Mouse (Mus musculus) lung, embryonic 15.5 days (tissue): ENCODE measurements around the gene Cd59b. TPM values are rescaled to one million over a fixed set of nuclear protein-coding genes. Genes with fewer than 3 reads are reported as not detected.
"Not testable (repeated sequence)": the region's sequence is repeated elsewhere in the genome, so short reads cannot be mapped to it uniquely, and the experiment has no call there.

ENCODE experiments used
- ATAC-seq: fragments of 200-750 bp; cut with Nextera tagmentation; 2 replicates; pipeline ENCODE4 v1.8.0; 2017; ENCODE audit warnings: moderate number of reproducible peaks, borderline replicate concordance; ENCODE audit not compliant: low FRiP score, low TSS enrichment; ENCODE audit errors: extremely low read depth
- H3K27ac ChIP-seq: fragments of 300-500 bp; sonication (generic); 2 replicates; pipeline ENCODE4 v1.5.1; 2015; ENCODE audit warnings: moderate library complexity, mild to moderate bottlenecking, inconsistent platforms
- H3K27me3 ChIP-seq: fragments of 300-500 bp; sonication (generic); 2 replicates; pipeline ENCODE4 v1.6.1; 2015; ENCODE audit warnings: inconsistent platforms
- H3K36me3 ChIP-seq: fragments of 300-500 bp; sonication (generic); 2 replicates; pipeline ENCODE4 v1.6.1; 2015; ENCODE audit warnings: inconsistent platforms
- H3K4me1 ChIP-seq: fragments of 300-500 bp; sonication (generic); 2 replicates; pipeline ENCODE4 v1.6.1; 2015; ENCODE audit warnings: inconsistent platforms
- H3K4me2 ChIP-seq: fragments of 300-500 bp; sonication (generic); 2 replicates; pipeline ENCODE4 v1.6.1; 2015; ENCODE audit warnings: inconsistent platforms, mild to moderate bottlenecking, moderate library complexity
- H3K4me3 ChIP-seq: fragments of 300-500 bp; sonication (generic); 2 replicates; pipeline ENCODE4 v1.5.1; 2015; ENCODE audit warnings: mild to moderate bottlenecking, inconsistent platforms
- H3K9ac ChIP-seq: fragments of 300-500 bp; sonication (generic); 2 replicates; pipeline ENCODE4 v1.6.1; 2015; ENCODE audit warnings: inconsistent platforms
- H3K9me3 ChIP-seq: fragments of 300-500 bp; sonication (generic); 2 replicates; pipeline ENCODE4 v1.6.1; 2016; ENCODE audit warnings: inconsistent platforms
- WGBS: fragments of 180-500 bp; shearing (Covaris S2); methylation state at CpG from one replicate; pipeline ENCODE4 v1.1.7; 2015; 5-methylcytosine and 5-hydroxymethylcytosine counted together
- polyA plus RNA-seq: library from polyadenylated mRNA; unstranded; fragments of >200 nt; fragmentation: Nextera tagmentation; extraction: Ambion mirVana; gene quantifications from 2 replicates; pipeline ENCODE4 v1.2.1, GENCODE M21; 2015

The Cd59b gene
- polyA plus RNA-seq, 1 experiment from 2014 or later, result 5.5 TPM

DNA sequence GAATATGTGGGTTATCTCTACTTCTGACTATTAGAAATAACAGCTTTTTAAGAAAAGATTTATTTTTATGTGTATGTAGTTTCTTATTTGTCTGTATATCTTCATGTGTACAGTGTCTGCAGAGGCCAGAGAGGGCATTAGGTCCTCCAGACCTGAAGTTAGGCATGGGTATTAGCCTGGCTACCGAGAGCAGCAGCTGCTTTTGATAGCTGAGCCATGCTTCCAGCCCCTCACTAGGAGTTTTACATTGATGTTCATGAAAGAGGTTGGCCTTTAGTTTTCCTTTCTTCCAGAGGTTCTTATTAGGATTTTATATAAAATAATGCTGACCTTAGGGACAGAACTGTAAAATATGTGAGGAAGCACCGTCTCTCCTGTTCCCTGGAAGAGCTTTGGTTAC is 31.4 kb upstream of the Cd59b start:
- ATAC-seq, result no peak
- Histone ChIP-seq H3K4me2 (no peak overlapping the region), H3K9me3 (no peaks in the 10 kb centered on the region), H3K4me1 (no peaks in the 10 kb centered on the region), H3K36me3 (peaks cover 28% of the 10 kb centered on the region), H3K4me3 (no peak overlapping the region), H3K27me3 (no peaks in the 10 kb centered on the region), H3K27ac (no peak overlapping the region), H3K9ac (no peak overlapping the region)
- WGBS, result 67% methylated on average over 2 of the region's 2 CpGs

GRCm38 (mm10) chr2:104041632-104042031 is 28.0 kb upstream of the Cd59b start:
- H3K4me2 ChIP-seq, result no peak overlapping the region
- ATAC-seq, result no peak
- H3K4me3 ChIP-seq, result no peak overlapping the region
- H3K9me3 ChIP-seq, result no peaks in the 10 kb centered on the region
- no peak overlapping the region for H3K9ac ChIP-seq
- H3K27me3 ChIP-seq, result no peaks in the 10 kb centered on the region
- H3K36me3 ChIP-seq, result peaks cover 23% of the 10 kb centered on the region
- 58% methylated on average over 5 of the region's 5 CpGs for WGBS
- no peaks in the 10 kb centered on the region for H3K4me1 ChIP-seq
- H3K27ac ChIP-seq, result no peak overlapping the region

DNA sequence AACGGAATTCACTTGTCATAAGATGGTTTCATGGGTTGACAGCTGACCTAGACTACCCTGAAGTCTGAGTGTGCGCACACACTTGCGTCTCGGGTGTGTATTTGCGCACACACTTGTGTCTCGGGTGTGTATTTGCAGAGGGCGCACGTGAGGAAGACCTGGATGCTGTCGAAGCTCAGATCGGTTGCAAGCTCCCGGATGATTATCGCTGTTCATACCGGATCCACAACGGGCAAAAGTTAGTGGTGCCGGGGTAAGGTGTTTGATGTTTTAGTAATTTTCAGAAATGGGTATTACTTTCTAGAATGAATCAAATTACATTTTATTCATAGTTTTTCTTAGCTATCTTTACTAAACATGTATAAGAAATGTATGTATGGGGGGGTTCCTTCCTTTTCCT is 26.9 kb upstream of the Cd59b start:
- 75% methylated on average over 15 of the region's 15 CpGs for WGBS
- no peaks in the 10 kb centered on the region for H3K27me3 ChIP-seq
- H3K9ac ChIP-seq, result no peak overlapping the region
- H3K4me2 ChIP-seq, result no peak overlapping the region
- no peaks in the 10 kb centered on the region for H3K9me3 ChIP-seq
- H3K4me1 ChIP-seq, result no peaks in the 10 kb centered on the region
- H3K4me3 ChIP-seq, result no peak overlapping the region
- peaks cover 15% of the 10 kb centered on the region for H3K36me3 ChIP-seq
- no peak for ATAC-seq
- no peak overlapping the region for H3K27ac ChIP-seq

DNA sequence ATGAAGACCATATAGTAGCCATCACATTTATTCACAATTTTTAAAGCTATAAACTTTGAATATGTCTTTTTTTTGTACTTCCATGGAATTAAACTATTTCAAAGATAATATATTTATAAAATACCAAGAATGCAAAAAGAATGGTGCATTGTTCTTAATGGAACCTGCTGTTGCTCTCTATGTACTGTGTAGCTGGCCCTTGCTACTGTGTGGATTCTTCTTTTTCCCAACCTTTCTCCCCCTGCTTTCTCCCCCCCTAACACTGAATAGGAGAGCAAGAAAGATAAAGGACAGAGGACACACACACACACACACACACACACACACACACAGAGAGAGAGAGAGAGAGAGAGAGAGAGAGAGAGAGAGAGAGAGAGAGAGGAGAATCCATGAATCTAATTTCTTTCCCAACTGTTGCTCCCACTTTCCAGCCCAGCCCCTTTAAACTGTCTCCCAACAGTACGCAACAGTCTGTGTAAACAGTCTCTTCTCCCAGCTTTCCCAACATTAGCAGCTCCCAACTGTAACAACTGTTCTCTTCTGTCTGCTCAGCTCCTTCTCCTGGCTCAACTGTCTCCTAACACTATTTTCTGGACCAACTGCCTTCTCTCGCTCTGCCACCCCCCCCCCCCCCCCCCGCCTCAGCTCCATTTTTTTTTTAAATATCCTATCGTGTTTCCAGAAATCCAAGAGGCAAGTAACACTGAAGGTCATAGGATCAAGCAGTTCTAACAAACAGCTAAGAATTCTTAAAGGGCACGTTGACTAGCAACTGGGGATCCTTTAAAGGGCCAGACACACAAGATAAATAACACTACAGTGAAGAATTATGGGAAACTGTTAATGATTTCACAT is 25.8 kb upstream of the Cd59b start:
- 17% methylated on average over 4 of the region's 5 CpGs for WGBS
- Histone ChIP-seq H3K9me3 (no peaks in the 10 kb centered on the region), H3K4me1 (no peaks in the 10 kb centered on the region), H3K27ac (peak overlapping the region; percentile 50; the same call in 1 of the 2 replicates), H3K4me2 (no peak overlapping the region), H3K27me3 (no peaks in the 10 kb centered on the region), H3K9ac (no peak overlapping the region), H3K4me3 (no peak overlapping the region), H3K36me3 (peaks cover 19% of the 10 kb centered on the region)
- ATAC-seq, result peak; percentile 81; the same call in 1 of the 2 replicates

GRCm38 (mm10) chr2:104044479-104045080 is 25.1 kb upstream of the Cd59b start:
- Histone ChIP-seq H3K4me1 (no peaks in the 10 kb centered on the region), H3K27me3 (no peaks in the 10 kb centered on the region), H3K9ac (no peak overlapping the region), H3K36me3 (peaks cover 19% of the 10 kb centered on the region), H3K9me3 (no peaks in the 10 kb centered on the region), H3K27ac (peak overlapping the region; percentile 31; the same call in 1 of the 2 replicates), H3K4me3 (no peak overlapping the region), H3K4me2 (no peak overlapping the region)
- peak; percentile 35; the same call in 1 of the 2 replicates for ATAC-seq
- 47% methylated on average over 1 of the region's 1 CpGs for WGBS

DNA sequence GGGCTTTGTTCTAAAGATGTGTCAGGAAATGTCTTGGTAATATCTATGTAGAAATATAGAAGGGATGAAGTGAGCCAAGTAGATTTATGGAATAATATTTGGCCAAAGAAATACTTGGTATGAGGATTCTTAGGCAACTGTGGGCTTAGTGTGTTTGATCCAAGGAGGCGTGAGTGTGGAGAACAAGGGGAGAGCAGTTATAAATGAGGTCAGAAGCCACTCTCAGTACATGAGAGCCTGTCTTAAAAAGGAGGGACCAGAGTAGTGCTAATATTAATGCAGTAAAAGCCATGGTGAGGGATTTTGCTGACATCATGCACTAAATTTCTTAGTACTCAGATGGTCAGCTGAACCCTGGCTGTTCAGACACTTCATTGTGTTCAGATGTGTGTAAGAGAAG is 11.3 kb upstream of the Cd59b start:
- Histone ChIP-seq H3K27me3 (no peaks in the 10 kb centered on the region), H3K4me3 (no peak overlapping the region), H3K27ac (no peak overlapping the region), H3K9ac (no peak overlapping the region), H3K4me1 (no peaks in the 10 kb centered on the region), H3K9me3 (no peaks in the 10 kb centered on the region), H3K36me3 (peaks cover 34% of the 10 kb centered on the region; the same call in 1 of the 2 replicates), H3K4me2 (no peak overlapping the region)
- ATAC-seq, result no peak
- WGBS, result 77% methylated on average over 1 of the region's 1 CpGs

- ATAC-seq, result no peak
- Histone ChIP-seq H3K4me1 (no peaks in the 10 kb centered on the region), H3K4me3 (no peak overlapping the region), H3K9me3 (no peaks in the 10 kb centered on the region), H3K27me3 (no peaks in the 10 kb centered on the region), H3K36me3 (peaks cover 30% of the 10 kb centered on the region; the same call in 1 of the 2 replicates), H3K9ac (no peak overlapping the region), H3K4me2 (no peak overlapping the region), H3K27ac (no peak overlapping the region)
- 91% methylated on average over 4 of the region's 4 CpGs for WGBS
Observed at GRCm38 (mm10) chr2:104058954-104059353, 10.7 kb upstream of the Cd59b start.

GRCm38 (mm10) chr2:104059786-104060185 is 9.9 kb upstream of the Cd59b start:
- Histone ChIP-seq H3K4me2 (no peak overlapping the region), H3K9ac (no peak overlapping the region), H3K4me3 (no peak overlapping the region), H3K9me3 (no peaks in the 10 kb centered on the region), H3K36me3 (peaks cover 22% of the 10 kb centered on the region; the same call in 1 of the 2 replicates), H3K4me1 (no peaks in the 10 kb centered on the region), H3K27ac (no peak overlapping the region), H3K27me3 (no peaks in the 10 kb centered on the region)
- 54% methylated on average over 10 of the region's 10 CpGs for WGBS
- no peak for ATAC-seq

DNA sequence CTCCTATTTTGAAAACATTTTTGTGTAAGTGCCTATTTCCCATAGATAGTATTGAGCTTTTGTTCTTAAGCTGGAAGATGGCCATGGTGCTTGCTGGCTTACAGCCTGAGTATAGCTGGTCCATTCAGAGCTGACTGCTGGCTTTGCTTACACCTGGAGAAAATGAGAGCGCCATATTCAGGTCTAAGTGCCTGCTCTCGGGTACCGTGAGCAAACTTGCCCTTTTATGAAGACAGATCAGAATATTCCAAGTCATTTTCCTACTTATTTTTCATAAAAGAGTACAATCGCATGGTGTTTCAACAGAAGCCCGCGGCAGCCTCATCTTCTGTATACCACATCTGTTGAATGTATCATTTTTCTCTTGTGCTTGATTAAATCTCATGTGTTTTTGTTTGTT is 8.7 kb upstream of the Cd59b start:
- WGBS, result 94% methylated on average over 6 of the region's 6 CpGs
- Histone ChIP-seq H3K4me3 (no peak overlapping the region), H3K9ac (no peak overlapping the region), H3K36me3 (peaks cover 15% of the 10 kb centered on the region; the same call in 1 of the 2 replicates), H3K4me2 (no peak overlapping the region), H3K4me1 (no peaks in the 10 kb centered on the region), H3K9me3 (no peaks in the 10 kb centered on the region), H3K27ac (no peak overlapping the region), H3K27me3 (no peaks in the 10 kb centered on the region)
- ATAC-seq, result no peak

DNA sequence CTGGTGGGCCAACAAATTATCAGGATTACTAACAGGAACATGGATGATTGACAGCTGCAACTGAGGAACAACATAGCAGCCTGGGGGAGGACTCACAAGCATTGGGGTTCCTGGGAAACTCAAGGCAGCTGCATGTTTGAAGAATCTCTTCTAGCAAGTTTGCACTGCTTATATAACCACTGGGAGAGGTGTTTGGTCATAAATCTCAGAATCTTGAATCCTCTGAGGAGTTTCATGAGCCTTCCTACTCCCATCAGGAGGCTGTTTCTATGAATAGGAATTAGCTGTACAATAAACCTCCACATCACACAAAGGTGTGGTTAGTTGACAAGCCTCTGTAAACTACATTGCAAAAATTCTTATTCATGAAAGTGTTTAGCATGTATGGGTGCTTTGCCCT is 7.0 kb upstream of the Cd59b start:
- H3K9ac ChIP-seq, result no peak overlapping the region
- ATAC-seq, result no peak
- H3K4me1 ChIP-seq, result no peaks in the 10 kb centered on the region
- no peak overlapping the region for H3K4me3 ChIP-seq
- no peak overlapping the region for H3K4me2 ChIP-seq
- H3K27me3 ChIP-seq, result no peaks in the 10 kb centered on the region
- H3K9me3 ChIP-seq, result no peaks in the 10 kb centered on the region
- H3K36me3 ChIP-seq, result peaks cover 15% of the 10 kb centered on the region; the same call in 1 of the 2 replicates
- no peak overlapping the region for H3K27ac ChIP-seq

DNA sequence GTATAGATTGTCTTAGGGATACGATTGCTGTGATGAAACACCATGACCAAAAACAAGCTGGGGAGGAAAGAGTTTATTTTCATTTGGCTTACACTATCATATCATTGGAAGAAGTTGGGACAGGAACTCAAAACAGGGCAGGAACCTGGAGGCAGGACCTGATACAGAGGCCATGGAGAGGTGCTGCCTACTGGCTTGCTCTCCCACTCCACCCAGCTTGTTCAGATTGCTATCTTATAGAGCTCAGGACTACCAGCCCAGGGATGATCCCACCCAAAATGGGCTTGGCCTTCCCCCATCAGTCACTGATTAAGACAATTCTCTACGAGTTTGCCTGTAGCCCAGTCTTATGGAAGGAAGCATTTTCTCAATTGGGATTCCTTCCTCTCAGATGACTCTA is 5.5 kb upstream of the Cd59b start:
- no peak overlapping the region for H3K9ac ChIP-seq
- H3K4me1 ChIP-seq, result no peaks in the 10 kb centered on the region
- peaks cover 15% of the 10 kb centered on the region; the same call in 1 of the 2 replicates for H3K36me3 ChIP-seq
- H3K4me3 ChIP-seq, result no peak overlapping the region
- WGBS, result 81% methylated on average over 2 of the region's 2 CpGs
- no peaks in the 10 kb centered on the region for H3K9me3 ChIP-seq
- ATAC-seq, result no peak
- H3K27me3 ChIP-seq, result no peaks in the 10 kb centered on the region
- no peak overlapping the region for H3K4me2 ChIP-seq
- no peak overlapping the region for H3K27ac ChIP-seq

GRCm38 (mm10) chr2:104065526-104065925 is 4.1 kb upstream of the Cd59b start, which contains the start of gene Gm10912:
Gene Gm10912 (plus strand): TSS chr2:104065826.
- not testable (repeated sequence) for H3K4me1 ChIP-seq, ATAC-seq, H3K9me3 ChIP-seq, H3K27me3 ChIP-seq, H3K9ac ChIP-seq, H3K27ac ChIP-seq, H3K4me2 ChIP-seq, H3K4me3 ChIP-seq
- peaks cover 15% of the 10 kb centered on the region; the same call in 1 of the 2 replicates for H3K36me3 ChIP-seq
- whole genome bisulfite sequencing, result 88% methylated on average over 6 of the region's 6 CpGs
